Mouse (Mus musculus): ENCODE data around the gene Hemk1.

DNA sequence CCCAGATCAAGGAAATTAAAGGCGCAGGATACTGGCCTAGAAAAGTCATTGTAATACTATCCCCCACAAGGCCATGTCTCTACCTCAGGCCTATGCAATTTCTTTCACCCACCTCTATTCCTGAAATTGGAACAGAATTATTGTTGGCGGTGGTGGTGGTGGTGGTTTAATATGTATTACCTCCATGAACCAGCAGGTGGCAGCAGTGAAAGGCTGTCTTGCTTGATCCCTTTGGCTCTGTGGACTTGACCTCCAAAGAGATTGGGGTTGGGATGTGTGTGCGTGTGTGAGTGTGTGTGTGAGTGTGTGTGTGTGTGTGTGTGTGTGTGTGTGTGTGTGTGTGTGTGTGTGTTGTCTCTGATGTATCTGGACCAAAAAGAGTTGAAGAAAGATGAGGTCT is 28.5 kb upstream of the Hemk1 start:
- TF ChIP-seq MAFK (IDR thresholded peaks at IDR 0.05; ENCODE audit: insufficient read depth, low read depth, low read length) (no peak), CHD2 (IDR thresholded peaks at IDR 0.05; ENCODE audit: low read depth, low read length) (no peak), HCFC1 (IDR thresholded peaks at IDR 0.05; ENCODE audit: borderline replicate concordance, insufficient read depth, low read length) (no peak), ZC3H11A (IDR thresholded peaks at IDR 0.05; ENCODE audit: borderline replicate concordance, low read depth, low read length) (peak; percentile 56)

All from ES-E14 (cell line).